Mouse (Mus musculus) layer of hippocampus, postnatal 36 days (tissue): ENCODE measurements around the gene Nek7. TPM values are rescaled to one million over a fixed set of nuclear protein-coding genes. Genes with fewer than 3 reads are reported as not detected.

ENCODE experiments used
- DNase-seq, 2 experiments: peaks; one replicate each; pipeline ENCODE4 v3.0.0; 2022
- total RNA-seq, 2 experiments: library from RNA; stranded (reverse); gene quantifications; 2 replicates each; pipeline ENCODE4 v1.2.3; 2021

The Nek7 gene
- 10 to 100 TPM; 34.4 to 35.6 TPM for total RNA-seq

DNA sequence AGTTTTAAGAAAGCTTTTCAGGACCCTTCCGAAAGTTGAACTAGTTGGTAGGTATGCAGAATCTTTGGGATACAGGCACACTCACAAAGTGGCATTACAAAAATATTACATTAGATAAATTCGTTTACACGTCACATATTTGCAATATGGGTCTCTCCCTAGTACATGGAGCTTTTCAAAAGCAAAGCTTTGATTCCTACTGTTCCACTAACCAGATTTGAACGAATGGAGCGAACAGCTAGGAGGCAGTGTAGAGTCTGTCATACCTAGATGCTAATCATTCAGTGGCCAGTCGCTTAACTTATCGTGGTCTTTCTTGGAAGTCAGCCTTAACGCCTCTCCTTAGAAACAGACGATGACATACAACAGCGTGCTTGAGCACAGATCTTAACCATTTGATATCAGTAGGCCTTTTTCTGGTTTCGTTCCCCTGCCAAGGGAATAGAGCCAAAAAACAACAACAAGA lies at the start of gene Nek7:
Nek7 (minus strand) TSS at position 146 of the 466 bp plus-strand sequence.
- DNase-seq = no peak

DNA sequence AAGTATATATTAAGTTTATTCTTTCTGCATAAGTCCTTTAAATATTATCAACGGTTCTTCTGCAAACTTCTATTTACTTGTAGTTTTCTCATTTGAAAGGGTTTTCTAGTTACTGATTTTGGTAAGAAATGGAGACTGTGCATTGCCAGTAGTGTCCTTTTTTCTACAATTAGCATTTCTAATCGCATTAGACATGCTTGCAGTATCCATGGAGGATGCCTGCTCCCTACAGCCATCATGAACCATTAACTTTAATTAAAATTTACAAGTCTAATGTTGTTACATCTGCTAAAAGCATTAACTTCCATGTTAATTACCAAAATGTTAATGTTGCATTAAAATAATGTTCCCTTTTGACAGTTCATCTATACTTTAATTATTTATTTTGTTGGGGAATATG lies 42.4 kb upstream of the Nek7 start:
- DNase-seq = no peak

DNA sequence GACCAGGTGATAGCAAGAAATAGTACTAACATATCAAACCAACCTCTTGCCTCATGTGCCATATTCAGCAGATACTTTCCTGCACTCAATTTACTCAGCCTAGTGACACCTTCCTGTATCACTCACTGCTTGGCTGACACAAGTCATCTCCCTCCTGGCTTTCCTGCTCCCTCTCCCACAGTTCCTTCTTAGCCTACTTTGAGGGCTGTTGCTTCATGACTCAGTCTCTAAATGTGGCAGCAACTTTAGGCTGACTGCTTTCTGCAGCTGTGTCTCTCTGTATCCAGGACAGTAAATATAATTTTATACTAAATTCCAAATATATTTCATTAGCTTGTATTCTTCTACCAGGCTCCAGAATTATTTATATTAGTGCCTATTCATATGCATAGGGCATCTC lies 34.3 kb upstream of the Nek7 start:
- no peak for DNase-seq

GRCm38 (mm10) chr1:138644991-138645390 lies 25.1 kb upstream of the Nek7 start:
- DNase-seq = no peak

- no peak for DNase-seq
Observed at GRCm38 (mm10) chr1:138643306-138643830, 23.4 kb upstream of the Nek7 start.

- DNase-seq = no peak
Observed at GRCm38 (mm10) chr1:138640934-138641461, 21.1 kb upstream of the Nek7 start.

DNA sequence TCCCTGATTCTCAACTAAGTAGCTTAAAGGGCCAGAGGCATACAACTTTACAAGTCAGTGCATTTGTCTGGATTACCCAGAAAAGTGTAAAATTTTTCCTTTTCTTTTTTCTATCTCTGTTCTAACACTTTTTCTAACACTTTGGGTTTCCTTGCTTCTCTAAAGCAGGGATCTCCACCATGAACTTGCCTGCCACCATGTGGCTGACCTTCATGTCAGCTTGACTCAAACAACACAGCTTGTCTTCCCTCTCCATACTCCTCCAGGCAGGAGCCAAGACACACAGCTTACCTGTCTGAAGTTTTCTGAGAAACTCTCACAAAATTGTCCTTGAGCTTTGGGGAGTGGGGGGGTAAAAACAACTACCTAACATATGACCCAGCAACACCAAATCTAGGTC lies 17.9 kb upstream of the Nek7 start:
- DNase-seq = no peak

DNA sequence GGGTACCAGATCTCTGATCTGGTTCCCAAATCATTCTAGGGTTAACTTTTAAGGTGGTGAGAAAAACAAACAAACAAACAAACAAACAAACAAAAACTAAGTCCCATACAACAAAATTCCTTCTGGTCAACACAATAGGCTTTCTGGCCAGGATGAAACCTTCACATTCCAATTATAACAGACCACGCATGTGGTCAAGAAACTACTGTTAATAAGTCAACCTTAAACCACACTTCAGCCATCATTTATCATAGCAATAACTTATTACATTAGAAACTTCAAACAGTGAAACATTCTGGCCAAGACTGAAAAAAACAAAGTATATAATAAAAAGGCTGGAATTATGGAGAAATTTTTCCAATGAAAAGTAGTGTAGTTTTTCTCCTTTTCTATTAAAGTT lies 14.6 kb upstream of the Nek7 start:
- no peak for DNase-seq

DNA sequence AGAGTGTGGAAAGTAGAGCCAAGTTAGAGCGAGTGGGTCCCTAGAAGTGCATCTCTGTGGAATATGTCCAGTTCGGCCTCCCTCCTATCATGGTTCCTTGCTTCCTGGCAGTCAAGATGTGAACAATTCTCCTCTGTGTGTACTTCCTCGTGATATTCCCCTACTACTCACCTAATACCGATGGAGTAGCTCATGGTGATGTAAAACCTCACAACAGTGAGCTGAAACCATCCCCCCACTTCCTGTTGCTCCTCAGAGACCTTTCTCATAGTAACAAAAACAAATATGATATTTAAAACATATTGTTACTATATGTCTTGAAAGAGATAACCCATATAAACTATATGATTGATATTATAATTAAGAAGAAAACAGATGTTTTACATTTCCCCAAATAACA lies 9.0 kb upstream of the Nek7 start:
- no peak for DNase-seq

GRCm38 (mm10) chr1:138628486-138628885 lies 8.5 kb upstream of the Nek7 start:
- no peak for DNase-seq

DNA sequence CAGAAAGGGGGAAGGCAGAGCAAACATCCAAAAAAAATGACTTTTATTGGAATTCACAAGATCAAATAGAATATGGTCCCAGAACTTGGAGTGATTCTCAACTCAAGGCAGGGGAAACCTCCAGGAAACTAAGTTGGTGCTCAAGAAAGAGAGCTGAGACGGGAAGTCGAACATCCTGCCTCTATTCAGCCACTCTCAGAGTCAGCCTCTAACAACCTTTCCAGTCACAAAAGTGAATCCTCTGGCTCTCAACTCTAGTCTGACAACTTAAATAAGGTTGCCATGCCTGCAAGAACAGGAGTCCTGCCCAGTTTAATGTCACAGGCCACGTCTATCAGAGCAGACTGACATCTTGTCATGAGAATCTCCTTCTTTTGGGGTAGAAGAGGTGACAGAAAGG lies 7.9 kb upstream of the Nek7 start:
- no peak for DNase-seq

DNA sequence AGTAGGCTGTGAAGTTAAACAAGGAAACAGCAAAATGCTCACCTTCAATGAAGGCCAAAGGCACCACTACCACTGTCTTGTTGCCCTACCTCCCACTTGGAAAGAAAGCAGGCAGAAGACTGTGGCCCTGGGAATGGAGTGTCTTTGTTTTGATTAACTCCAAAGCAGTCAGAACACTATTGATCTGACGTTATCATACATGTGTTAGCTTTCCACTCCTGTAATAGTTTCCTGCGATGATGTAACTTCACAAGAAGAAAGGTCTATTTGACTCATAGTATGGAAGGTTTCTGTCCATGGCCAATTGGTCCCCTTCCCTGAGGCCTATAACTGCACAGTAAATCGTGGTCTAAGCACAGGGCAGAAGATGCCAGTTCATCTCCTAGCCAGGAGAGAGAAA lies 6.3 kb upstream of the Nek7 start:
- no peak for DNase-seq

- no peak for DNase-seq
Observed at GRCm38 (mm10) chr1:138623870-138624269, 3.9 kb upstream of the Nek7 start.

- DNase-seq = no peak
Observed at GRCm38 (mm10) chr1:138622831-138623230, 2.9 kb upstream of the Nek7 start.

DNA sequence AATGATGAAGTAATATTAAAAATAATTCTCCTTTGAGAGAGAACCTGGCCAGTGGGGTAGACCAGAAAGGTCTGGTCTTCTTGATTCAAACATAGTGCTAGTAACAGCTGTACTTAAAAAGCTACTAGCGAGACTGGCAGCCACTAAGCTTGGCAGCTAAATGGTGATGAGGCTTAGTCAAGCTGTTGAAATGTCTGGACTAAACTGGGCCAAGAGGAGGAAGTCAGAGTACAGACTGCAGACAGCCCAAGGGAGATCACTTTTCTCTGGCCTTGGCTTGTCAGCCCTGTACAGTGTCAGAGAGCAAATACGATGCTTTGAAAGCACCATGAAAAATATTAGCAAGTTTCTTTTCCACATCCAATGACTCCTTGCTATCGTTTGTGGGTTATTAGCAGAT lies 2.5 kb upstream of the Nek7 start:
- no peak for DNase-seq

DNA sequence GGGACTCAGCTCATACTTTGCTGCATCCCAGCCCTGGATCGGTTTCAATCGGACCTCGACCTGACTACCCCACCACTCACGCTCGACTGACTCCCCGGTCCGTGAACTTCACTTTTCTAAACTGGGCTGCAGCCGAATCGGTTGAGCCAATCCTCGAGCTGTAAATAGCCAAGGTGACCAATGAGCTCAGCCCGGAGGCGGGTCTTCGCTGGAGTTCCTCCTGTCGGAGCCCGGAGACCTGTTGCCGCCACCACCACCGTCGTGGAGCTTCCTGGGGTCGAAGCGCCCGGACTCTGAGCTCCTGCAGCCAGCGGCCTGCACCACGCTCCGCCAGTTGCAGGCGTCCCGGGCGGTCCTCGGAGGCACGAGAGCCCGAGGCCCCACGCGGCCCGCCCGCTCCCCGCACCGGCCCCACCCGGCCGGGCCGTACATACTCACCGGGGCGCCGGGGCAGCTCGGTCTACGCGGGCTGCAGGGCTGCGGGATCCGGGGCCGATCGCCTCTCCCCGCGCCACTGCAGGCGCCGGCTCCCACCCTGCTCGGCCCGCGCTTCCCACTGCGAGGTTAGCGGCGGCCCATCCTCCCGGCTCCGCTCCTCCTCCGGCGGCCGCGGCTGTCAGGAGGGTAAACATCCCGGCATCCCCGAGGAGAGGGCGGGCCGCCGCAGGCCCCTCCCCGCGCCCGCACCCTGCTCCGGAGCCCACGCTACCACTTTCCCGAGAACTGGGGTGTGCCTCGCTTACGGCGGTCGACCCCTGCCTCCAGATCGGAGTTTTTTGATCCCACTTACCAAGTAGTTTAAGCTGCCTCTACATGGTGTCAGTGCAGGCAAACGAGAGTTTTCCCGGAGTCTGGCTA lies 598 bp downstream of the Nek7 start:
- DNase-seq = peak; percentile 94 to 96

DNA sequence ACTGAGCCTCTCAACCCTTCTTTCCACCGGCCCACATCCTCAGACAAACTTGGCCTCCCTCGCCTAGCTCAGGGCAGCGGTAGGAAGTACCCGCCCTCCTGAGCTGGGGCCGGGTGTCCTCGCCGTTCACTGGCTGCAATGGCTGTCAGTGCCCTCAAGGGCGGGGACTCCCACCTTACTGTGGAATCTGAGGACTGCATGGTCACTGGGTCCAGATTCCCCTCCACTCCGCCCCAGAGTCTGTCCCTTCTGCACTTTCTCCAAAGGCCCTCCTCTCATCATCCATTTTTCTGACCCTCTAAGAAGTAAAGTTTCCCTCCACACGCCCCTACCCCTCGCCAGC lies 2.0 kb downstream of the Nek7 start:
- DNase-seq = peak; percentile 76 to 77

DNA sequence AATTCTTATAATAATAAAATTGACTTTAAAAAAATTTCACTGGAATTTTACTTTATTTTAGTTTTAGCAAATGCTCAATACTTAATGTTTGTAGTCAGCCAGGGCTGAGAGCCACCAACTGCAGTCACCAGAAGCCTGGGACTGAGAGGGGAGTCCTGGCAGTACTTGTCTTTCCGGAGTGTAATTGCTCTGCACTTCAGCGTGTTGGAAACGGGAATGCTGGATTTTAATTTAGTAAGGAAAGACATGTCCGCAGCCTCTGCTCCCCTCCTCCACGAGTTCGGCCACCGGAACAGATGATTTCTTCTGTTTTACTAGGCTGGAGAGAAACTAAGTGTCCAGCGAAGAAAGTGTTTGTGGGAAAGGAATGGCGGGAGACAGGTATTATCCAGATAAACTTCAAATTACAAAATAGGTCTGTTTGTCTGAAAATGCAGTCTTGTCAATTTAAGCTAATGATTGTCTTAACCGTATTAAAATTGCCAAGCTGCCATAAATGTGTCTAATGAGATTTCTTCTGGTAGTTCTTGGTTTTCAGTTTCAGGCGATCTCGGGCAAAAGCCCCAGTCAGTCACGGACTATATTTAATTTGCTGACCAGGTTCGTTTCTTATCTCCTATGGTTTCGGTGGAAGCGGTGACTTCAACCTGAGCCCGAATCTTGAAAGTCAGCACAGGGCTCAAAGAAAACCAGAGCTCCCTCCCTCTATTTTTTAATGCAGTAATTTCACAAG lies 2.5 kb downstream of the Nek7 start:
- DNase-seq = no peak

GRCm38 (mm10) chr1:138615388-138615787 lies 4.6 kb downstream of the Nek7 start:
- no peak for DNase-seq

DNA sequence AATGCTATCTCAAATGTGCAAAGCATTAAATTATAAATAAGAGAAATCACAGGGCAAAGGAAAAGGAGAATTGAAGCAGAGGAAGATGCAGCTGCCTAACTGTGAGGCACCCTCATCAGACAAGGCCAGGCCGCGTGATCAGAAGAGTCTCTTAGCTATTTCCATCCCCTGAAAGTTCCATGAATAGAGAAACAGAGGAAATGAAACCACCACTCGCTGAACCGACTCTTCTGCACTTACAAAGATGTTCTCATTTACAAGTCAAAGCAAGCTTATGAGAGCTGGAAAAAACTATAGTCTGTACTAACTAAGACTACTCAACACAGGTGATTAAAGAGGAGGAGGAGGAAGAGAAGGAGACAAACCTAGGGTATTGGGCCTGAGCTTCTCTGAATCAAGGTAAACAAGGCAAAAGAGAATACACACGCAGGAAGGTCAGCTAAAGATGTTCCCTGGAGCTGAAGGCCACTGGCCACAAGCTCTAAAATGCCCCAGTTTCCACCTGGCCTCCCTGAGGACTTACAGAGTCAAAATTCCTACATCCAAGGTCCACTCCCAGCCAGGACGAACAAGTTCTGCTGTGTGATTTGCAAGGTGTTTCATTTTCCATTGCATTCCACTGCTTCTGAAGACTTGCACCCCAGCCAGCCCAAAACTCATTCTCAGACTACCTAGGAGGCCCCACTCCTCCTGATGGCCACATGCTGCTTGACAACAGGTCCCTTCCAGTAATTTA lies 5.2 kb downstream of the Nek7 start:
- DNase-seq = no peak

DNA sequence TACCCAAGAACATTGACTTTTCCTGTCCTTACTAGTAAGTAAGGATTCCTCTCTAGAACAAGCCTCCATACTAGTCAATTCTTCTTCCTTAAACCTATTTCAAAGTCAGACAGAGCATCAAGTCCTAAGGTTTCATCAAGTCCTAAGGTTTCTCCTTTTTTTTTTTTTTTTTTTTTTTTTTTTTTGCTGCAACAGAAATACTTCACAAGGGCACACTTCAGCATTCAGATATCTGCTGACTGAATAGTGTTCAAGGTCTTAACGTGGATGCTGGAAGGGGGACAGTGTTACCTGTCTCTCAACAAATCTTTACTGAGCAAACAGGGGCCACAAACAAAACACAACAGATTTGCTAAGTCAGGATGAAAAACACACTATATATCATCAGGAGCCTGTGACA lies 7.8 kb downstream of the Nek7 start:
- DNase-seq = no peak

GRCm38 (mm10) chr1:138609176-138609575 lies 10.8 kb downstream of the Nek7 start:
- no peak for DNase-seq

DNA sequence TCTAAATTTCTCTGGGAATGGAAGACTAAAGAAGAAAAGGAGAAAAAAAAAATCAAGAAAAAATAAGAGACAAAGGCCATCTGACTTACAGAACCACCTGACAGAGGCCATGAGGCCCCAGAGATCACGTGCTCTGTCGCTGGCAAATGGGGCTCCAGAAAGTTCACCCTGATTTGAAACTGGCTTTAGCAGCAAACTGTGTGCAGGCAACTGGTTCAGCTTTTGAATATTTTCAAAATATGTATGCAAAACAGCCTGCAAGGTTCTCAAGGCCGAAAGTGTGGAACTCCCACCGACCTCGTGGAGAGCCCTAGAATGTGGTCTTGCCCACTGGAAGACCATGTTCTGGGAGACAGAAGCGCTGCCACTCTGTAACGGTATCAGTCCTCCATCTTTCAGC lies 11.6 kb downstream of the Nek7 start:
- no peak for DNase-seq
